In genomic region chr7:102066363-102066762, GRCm38 (mm10) we compare ENCODE assay signal across 9 mouse cellular contexts. TPM values are rescaled to one million over a fixed set of nuclear protein-coding genes. Genes with fewer than 3 reads are reported as not detected.
A peak's percentile ranks its signal among the peaks of the same experiment; 100 is the strongest.
DNase-seq lines count a peak whose midpoint lies in the region; ATAC-seq and TF ChIP-seq lines count a peak whose summit lies in the region.
"Had no signal": no experiment of that assay in that cellular context is flagged by ENCODE, and none has a peak within 500 bp of the region (broad histone marks: within the 10 kb centered on the region; RNA-seq: fewer than 3 reads in every experiment).

No protein-coding gene starts in this region.

- peaks cover 44% of the 10 kb centered on the region for H3K79me2 ChIP-seq in myocyte (ENCODE audit: control insufficient read depth, insufficient read depth)

- no peaks in the 10 kb centered on the region for H3K27me3 ChIP-seq in embryonic facial prominence, embryonic 10.5 days (replicated peaks; ENCODE audit: low read depth, poor library complexity, severe bottlenecking)
- no peaks in the 10 kb centered on the region for H3K27me3 ChIP-seq in intestine, embryonic 14.5 days (replicated peaks; ENCODE audit: control insufficient read depth, insufficient read depth, low read length)
- H3K27me3 ChIP-seq in myocyte (ENCODE audit: control insufficient read depth, insufficient read depth, insufficient read length), result no peaks in the 10 kb centered on the region

- H3K4me3 ChIP-seq in layer of hippocampus, adult 2 months, result peak overlapping the region; percentile 91
- H3K4me3 ChIP-seq in embryonic facial prominence, embryonic 10.5 days, result peak overlapping the region; percentile 82
- H3K4me3 ChIP-seq in intestine, embryonic 14.5 days (ENCODE audit: low read depth, low read length), result peak overlapping the region; percentile 73
- peak overlapping the region; percentile 81 for H3K4me3 ChIP-seq in myocyte

- H3K9ac ChIP-seq in intestine, embryonic 14.5 days (ENCODE audit: low read length), result peak overlapping the region; percentile 57

- TF ChIP-seq POLR2A in myocyte (IDR thresholded peaks at IDR 0.05; ENCODE audit: insufficient read length, low read depth), result no peak

- no peak overlapping the region for H3ac ChIP-seq in myocyte (ENCODE audit: control insufficient read depth, insufficient read length)

- DNase-seq in layer of hippocampus, adult 2 months (ENCODE audit: low spot score in 2 of 2), result no peak
- DNase-seq in layer of hippocampus, postnatal 14 days (ENCODE audit: low spot score in 2 of 2), result no peak
- DNase-seq in embryonic facial prominence, embryonic 10.5 days (ENCODE audit: low spot score), result no peak
- no peak for DNase-seq in intestine, embryonic 14.5 days (ENCODE audit: low spot score)
- DNase-seq in layer of hippocampus, adult 8-10 months (ENCODE audit: low spot score in 2 of 2), result no peak
- DNase-seq in adrenal gland, postnatal 14 days, result no peak
- DNase-seq in right cerebral cortex, postnatal 10 days (ENCODE audit: low spot score in 2 of 2), result no peak
- DNase-seq: kidney, adult 11 months had no signal

- no peaks in the 10 kb centered on the region for H3K9me3 ChIP-seq in embryonic facial prominence, embryonic 10.5 days
- no peaks in the 10 kb centered on the region for H3K9me3 ChIP-seq in intestine, embryonic 14.5 days (ENCODE audit: control insufficient read depth, low read length)

- H3K4me2 ChIP-seq in intestine, embryonic 14.5 days (ENCODE audit: low read length), result peak overlapping the region; percentile 90
- peak overlapping the region; percentile 84 for H3K4me2 ChIP-seq in myocyte (ENCODE audit: low read depth)

- TF ChIP-seq CTCF in layer of hippocampus, adult 2 months (conservative IDR thresholded peaks at IDR 0.05), result no peak

- peaks cover 22% of the 10 kb centered on the region for H3K4me1 ChIP-seq in embryonic facial prominence, embryonic 10.5 days
- H3K4me1 ChIP-seq in intestine, embryonic 14.5 days (replicated peaks; ENCODE audit: control insufficient read depth, insufficient read depth, low read length), result peaks cover 21% of the 10 kb centered on the region

- H3K36me3 ChIP-seq in embryonic facial prominence, embryonic 10.5 days (replicated peaks), result peaks cover 46% of the 10 kb centered on the region
- H3K36me3 ChIP-seq in intestine, embryonic 14.5 days (ENCODE audit: control insufficient read depth, insufficient read depth, low read length), result peaks cover 14% of the 10 kb centered on the region
- H3K36me3 ChIP-seq in myocyte (ENCODE audit: control insufficient read depth, insufficient read depth), result peaks cover 3% of the 10 kb centered on the region

- ATAC-seq in intestine, embryonic 14.5 days (replicated peaks; ENCODE audit: low FRiP score, low TSS enrichment, low read depth), result no peak

- WGBS in embryonic facial prominence, embryonic 10.5 days, result 83% methylated on average over 6 of the region's 6 CpGs
- WGBS in intestine, embryonic 14.5 days, result 62% methylated on average over 6 of the region's 6 CpGs

- no peak overlapping the region for H3K27ac ChIP-seq in layer of hippocampus, adult 2 months
- H3K27ac ChIP-seq in embryonic facial prominence, embryonic 10.5 days (replicated peaks), result peak overlapping the region; percentile 93
- H3K27ac ChIP-seq in intestine, embryonic 14.5 days (ENCODE audit: low read depth), result peak overlapping the region; percentile 87; the same call in 1 of the 2 replicates

TF ChIP-seq in myocyte, 11 proteins besides CTCF, POLR2A, EP300 and RAD21:
- TF ChIP-seq TCF3 (IDR thresholded peaks at IDR 0.05; ENCODE audit: insufficient read length, low read depth), result no peak
- no peak for TF ChIP-seq MAX (IDR thresholded peaks at IDR 0.05; ENCODE audit: low read depth)
- no peak for TF ChIP-seq MYOD1 (IDR thresholded peaks at IDR 0.05; ENCODE audit: control insufficient read depth in 1 of 3, insufficient read length in 2 of 3, low read depth in 2 of 3)
- TF ChIP-seq E2F4 (IDR thresholded peaks at IDR 0.05; ENCODE audit: insufficient read depth), result no peak
- no peak for TF ChIP-seq CEBPB (IDR thresholded peaks at IDR 0.05; ENCODE audit: insufficient read depth, poor library complexity, severe bottlenecking)
- TF ChIP-seq USF1 (IDR thresholded peaks at IDR 0.05; ENCODE audit: low read depth), result no peak
- no peak for TF ChIP-seq SRF (IDR thresholded peaks at IDR 0.05; ENCODE audit: control insufficient read depth, insufficient read length, low read depth)
- no peak for TF ChIP-seq MYOG (IDR thresholded peaks at IDR 0.05; ENCODE audit: control insufficient read depth in 1 of 3, insufficient read depth in 1 of 3, insufficient read length in 2 of 3, low read depth in 2 of 3)
- TF ChIP-seq REST (IDR thresholded peaks at IDR 0.05; ENCODE audit: insufficient read depth, insufficient read length), result no peak
- no peak for TF ChIP-seq TCF12 (IDR thresholded peaks at IDR 0.05; ENCODE audit: insufficient read depth, poor library complexity, severe bottlenecking)
- no peak for TF ChIP-seq POLR2AphosphoS2 (IDR thresholded peaks at IDR 0.05; ENCODE audit: insufficient read length, low read depth)

RNA-seq across cellular contexts. Expression of gene Xntrpc, which starts 0.8 kb away (rescaled TPM):
- 1 to 10 TPM; 2.3 to 2.9 TPM for total RNA-seq in layer of hippocampus, adult 2 months (2021)
- total RNA-seq in layer of hippocampus, postnatal 14 days (2021), result 1 to 10 TPM; 1.9 to 2.3 TPM
- 2.5 and 2.6 TPM in 2 replicates for polyA plus RNA-seq in embryonic facial prominence, embryonic 10.5 days (2016; fragmentation: Nextera tagmentation; extraction: Ambion mirVana)
- polyA plus RNA-seq in intestine, embryonic 14.5 days (2014; fragmentation: Nextera tagmentation; extraction: Ambion mirVana), result 1.1 and 1.5 TPM in 2 replicates
- polyA plus RNA-seq in myocyte (2012; fragmentation: generic; extraction: Trizol), result 0.12 TPM
- total RNA-seq in layer of hippocampus, adult 8-10 months (2022), result 1 to 10 TPM; 1.7 to 2.8 (median 2.3) TPM
- total RNA-seq in adrenal gland, postnatal 14 days (2021), result 1.2 and 1.5 TPM in 2 replicates

RNA-seq across cellular contexts. Expression of gene Xndc1, which starts 1.1 kb away (rescaled TPM):
- 10 to 100 TPM; 29.2 to 33.7 TPM for total RNA-seq in layer of hippocampus, adult 2 months (2021)
- total RNA-seq in layer of hippocampus, postnatal 14 days (2021), result 10 to 100 TPM; 19.6 to 22.3 TPM
- 43.3 and 44.5 TPM in 2 replicates for polyA plus RNA-seq in embryonic facial prominence, embryonic 10.5 days (2016; fragmentation: Nextera tagmentation; extraction: Ambion mirVana)
- 22.7 and 25.8 TPM in 2 replicates for polyA plus RNA-seq in intestine, embryonic 14.5 days (2014; fragmentation: Nextera tagmentation; extraction: Ambion mirVana)
- polyA plus RNA-seq in myocyte (2012; fragmentation: generic; extraction: Trizol), result 6.1 TPM
- total RNA-seq in layer of hippocampus, adult 8-10 months (2022), result 10 to 100 TPM; 25.8 to 37.3 (median 31.9) TPM
- 12.1 and 17.2 TPM in 2 replicates for total RNA-seq in adrenal gland, postnatal 14 days (2021)

RNA-seq across cellular contexts. Expression of gene Rnf121, which starts 1.1 kb away (rescaled TPM):
- total RNA-seq in layer of hippocampus, adult 2 months (2021), result 10 to 100 TPM; 44.3 to 47.4 TPM
- 10 to 100 TPM; 35.0 to 40.9 TPM for total RNA-seq in layer of hippocampus, postnatal 14 days (2021)
- polyA plus RNA-seq in embryonic facial prominence, embryonic 10.5 days (2016; fragmentation: Nextera tagmentation; extraction: Ambion mirVana), result 28.4 and 30.9 TPM in 2 replicates
- 29.3 and 31.7 TPM in 2 replicates for polyA plus RNA-seq in intestine, embryonic 14.5 days (2014; fragmentation: Nextera tagmentation; extraction: Ambion mirVana)
- 48.0 TPM for polyA plus RNA-seq in myocyte (2012; fragmentation: generic; extraction: Trizol)
- total RNA-seq in layer of hippocampus, adult 8-10 months (2022), result 10 to 100 TPM; 43.4 to 47.0 (median 44.9) TPM
- total RNA-seq in adrenal gland, postnatal 14 days (2021), result 30.4 and 32.0 TPM in 2 replicates

RNA-seq across cellular contexts. Expression of gene Trpc2, which starts 16.6 kb away (rescaled TPM):
- total RNA-seq in layer of hippocampus, adult 2 months (2021), result 1 to 10 TPM; 1.1 to 2.4 TPM
- under 1 TPM in 1 of 2 experiments, not detected in 1; 0.60 TPM for total RNA-seq in layer of hippocampus, postnatal 14 days (2021)
- polyA plus RNA-seq in embryonic facial prominence, embryonic 10.5 days (2016; fragmentation: Nextera tagmentation; extraction: Ambion mirVana), result 0.17 TPM in 1 of 2 replicates, not detected in the other
- polyA plus RNA-seq in intestine, embryonic 14.5 days (2014; fragmentation: Nextera tagmentation; extraction: Ambion mirVana), result not detected in 2 replicates
- polyA plus RNA-seq in myocyte (2012; fragmentation: generic; extraction: Trizol), result not detected
- 1 to 10 TPM in 3 of 4 experiments, not detected in 1; 1.4 to 2.4 (median 1.8) TPM for total RNA-seq in layer of hippocampus, adult 8-10 months (2022)
- not detected in 2 replicates for total RNA-seq in adrenal gland, postnatal 14 days (2021)

RNA-seq across cellular contexts. Expression of gene Art1, which starts 35.2 kb away (rescaled TPM):
- not detected for total RNA-seq in layer of hippocampus, adult 2 months (2021)
- not detected for total RNA-seq in layer of hippocampus, postnatal 14 days (2021)
- 1.1 TPM in 2 replicates for polyA plus RNA-seq in embryonic facial prominence, embryonic 10.5 days (2016; fragmentation: Nextera tagmentation; extraction: Ambion mirVana)
- polyA plus RNA-seq in intestine, embryonic 14.5 days (2014; fragmentation: Nextera tagmentation; extraction: Ambion mirVana), result 0.49 and 0.90 TPM in 2 replicates
- polyA plus RNA-seq in myocyte (2012; fragmentation: generic; extraction: Trizol), result 44.4 TPM
- not detected for total RNA-seq in layer of hippocampus, adult 8-10 months (2022)
- total RNA-seq in adrenal gland, postnatal 14 days (2021), result not detected in 2 replicates
